Mouse (Mus musculus) liver, embryonic 14 days (tissue): ENCODE data around the gene Dnaic2. TPM values are rescaled to one million over a fixed set of nuclear protein-coding genes. Genes with fewer than 3 reads are reported as not detected.

Experiments
- polyA plus RNA-seq: library from polyadenylated mRNA; depleted of rRNA; stranded (reverse); fragments of >200 nt; gene quantifications from 2 replicates; pipeline ENCODE4 v1.2.3, GENCODE M21; 2012; rRNA removed

Gene Dnaic2
- polyA plus RNA-seq = 0.02 and 0.03 TPM in 2 replicates

GRCm38 (mm10) chr11:114726965-114727825, at the start of gene Dnaic2:
Dnaic2 (plus strand) TSS chr11:114727408.

GRCm38 (mm10) chr11:114764820-114765818, 37.9 kb downstream of the Dnaic2 start, which contains the start of gene Kif19a:
Kif19a (plus strand) TSS chr11:114765388.

GRCm38 (mm10) chr11:114795848-114796322, 68.7 kb downstream of the Dnaic2 start, which contains the start of gene Btbd17:
Btbd17 (minus strand) TSS chr11:114795945.

GRCm38 (mm10) chr11:114798624-114799023, 71.4 kb downstream of the Dnaic2 start, which contains the start of gene Gpr142:
Gpr142 (plus strand) TSS chr11:114798924.

Other genes starting within 250 kb of the Dnaic2 start
- gene Rpl38, start 58.9 kb upstream of the Dnaic2 start, polyA plus RNA-seq = 1,800 and 1,812 TPM in 2 replicates
- gene Ttyh2, start 52.0 kb upstream of the Dnaic2 start, polyA plus RNA-seq = 2.0 and 2.8 TPM in 2 replicates
- gene Kif19a, start 38.0 kb downstream of the Dnaic2 start, polyA plus RNA-seq = 0.10 and 0.14 TPM in 2 replicates
- gene Btbd17, start 68.5 kb downstream of the Dnaic2 start, polyA plus RNA-seq = 0.07 TPM in 1 of 2 replicates, not detected in the other
- not detected in 2 replicates for gene Gpr142, start 71.5 kb downstream of the Dnaic2 start, polyA plus RNA-seq
- gene Gprc5c, start 123.7 kb downstream of the Dnaic2 start, polyA plus RNA-seq = 4.4 and 5.2 TPM in 2 replicates
- gene Cd300a, start 162.6 kb downstream of the Dnaic2 start, polyA plus RNA-seq = 1.9 and 2.8 TPM in 2 replicates
- 0.56 and 0.58 TPM in 2 replicates for gene Cd300lb, start 207.0 kb downstream of the Dnaic2 start, polyA plus RNA-seq
- 0.08 and 0.09 TPM in 2 replicates for gene Cd300c, start 241.7 kb downstream of the Dnaic2 start, polyA plus RNA-seq